Mouse (Mus musculus): ENCODE results near the gene Bcat2.
A peak's percentile ranks its signal among the peaks of the same experiment; 100 is the strongest.

The Bcat2 gene

GRCm38 (mm10) chr7:45625481-45625880 lies 55.5 kb downstream of the Bcat2 start:
- DNase-seq (ENCODE audit: low read depth, low spot score), result no peak

GRCm38 (mm10) chr7:45626571-45627076 lies 56.7 kb downstream of the Bcat2 start:
- DNase-seq (ENCODE audit: low read depth, low spot score), result no peak

GRCm38 (mm10) chr7:45627261-45627660 lies 57.3 kb downstream of the Bcat2 start, which contains the start of gene Rasip1:
Gene Rasip1, plus strand, starts transcription at chr7:45627488.
- no peak for DNase-seq (ENCODE audit: low read depth, low spot score)

- DNase-seq (ENCODE audit: low read depth, low spot score), result peak; percentile 93
Observed at GRCm38 (mm10) chr7:45628364-45629294, 58.7 kb downstream of the Bcat2 start.

GRCm38 (mm10) chr7:45630064-45630907 lies 60.3 kb downstream of the Bcat2 start:
- DNase-seq (ENCODE audit: low read depth, low spot score), result no peak

GRCm38 (mm10) chr7:45632499-45632898 lies 62.5 kb downstream of the Bcat2 start:
- DNase-seq (ENCODE audit: low read depth, low spot score), result no peak

GRCm38 (mm10) chr7:45634946-45635681 lies 65.2 kb downstream of the Bcat2 start:
- DNase-seq (ENCODE audit: low read depth, low spot score), result peak; percentile 69

DNA sequence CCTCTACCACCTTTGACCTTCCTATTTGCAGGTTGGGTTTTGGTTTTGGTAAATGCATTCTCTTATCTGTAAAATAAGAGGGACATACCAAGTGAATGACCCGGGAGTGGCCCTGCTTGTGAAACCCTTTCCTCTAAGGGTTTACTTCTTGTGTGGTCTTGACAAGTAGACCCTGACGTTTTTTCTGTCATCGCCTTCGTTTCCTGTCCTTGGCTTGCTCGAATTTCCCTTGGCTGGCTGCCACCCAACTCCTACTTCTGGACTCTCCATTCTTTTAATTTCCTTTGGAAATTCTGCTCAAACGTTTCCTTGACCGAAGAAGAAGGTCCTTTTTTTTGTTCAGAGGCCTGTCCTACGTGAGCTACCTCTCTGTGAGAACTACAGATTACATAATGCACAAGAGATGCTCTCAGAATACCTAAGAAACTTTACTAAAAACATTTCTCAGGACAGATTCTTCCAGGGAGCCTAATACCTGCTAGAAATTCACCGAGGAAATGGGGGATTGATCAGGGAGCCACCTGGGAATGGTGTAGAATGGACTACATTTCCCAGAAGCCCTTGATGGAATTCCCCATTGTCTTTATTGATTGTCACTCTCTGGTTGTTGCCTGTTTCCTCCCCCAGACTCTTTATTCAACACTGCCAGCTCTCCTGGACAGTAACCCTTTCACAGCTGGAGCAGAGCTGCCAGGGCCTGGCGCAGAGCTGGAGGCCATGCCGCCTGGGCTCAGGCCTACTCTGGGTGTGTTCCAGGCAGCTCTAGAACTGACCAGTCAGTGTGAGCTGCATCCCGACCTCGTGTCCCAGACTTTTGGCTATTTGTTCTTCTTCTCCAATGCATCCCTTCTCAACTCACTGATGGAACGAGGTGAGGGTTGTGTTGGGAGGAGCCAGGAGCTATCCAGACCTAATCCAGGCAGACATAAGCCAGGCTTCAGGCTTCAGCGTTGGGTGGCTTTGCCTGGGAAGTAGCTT lies 66.0 kb downstream of the Bcat2 start:
- DNase-seq (ENCODE audit: low read depth, low spot score), result no peak

DNA sequence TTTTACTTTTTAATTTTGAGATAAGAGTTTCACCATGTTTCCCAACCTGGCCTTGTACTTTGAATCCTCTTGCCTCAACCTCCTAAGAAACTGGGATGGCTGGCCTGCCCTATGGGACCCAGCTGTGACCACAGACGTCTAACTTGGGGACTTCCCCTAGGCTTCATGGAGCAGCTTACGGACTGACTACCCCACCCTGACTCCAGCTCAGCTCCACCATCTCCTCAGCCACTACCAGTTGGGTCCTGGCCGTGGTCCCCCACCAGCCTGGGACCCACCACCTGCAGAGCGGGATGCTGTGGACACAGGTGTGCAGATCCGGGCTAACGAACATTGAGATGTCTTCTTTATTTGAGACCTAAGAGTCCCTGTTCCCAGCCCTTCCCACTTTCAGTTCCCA lies 67.8 kb downstream of the Bcat2 start:
- no peak for DNase-seq (ENCODE audit: low read depth, low spot score)

- DNase-seq (ENCODE audit: low read depth, low spot score), result no peak
Observed at GRCm38 (mm10) chr7:45638623-45639401, 68.9 kb downstream of the Bcat2 start.
